Mouse (Mus musculus) thymus, postnatal 10 days (tissue): ENCODE data around the gene Tesc.

Experiments
- DNase-seq, 2 experiments: peaks; one replicate each; pipeline ENCODE4 v3.0.0; 2021; ENCODE audit warnings: low spot score in 2 of 2

Tesc gene

GRCm38 (mm10) chr5:118105536-118105935, 78.0 kb downstream of the Tesc start:
- DNase-seq: no peak

DNA sequence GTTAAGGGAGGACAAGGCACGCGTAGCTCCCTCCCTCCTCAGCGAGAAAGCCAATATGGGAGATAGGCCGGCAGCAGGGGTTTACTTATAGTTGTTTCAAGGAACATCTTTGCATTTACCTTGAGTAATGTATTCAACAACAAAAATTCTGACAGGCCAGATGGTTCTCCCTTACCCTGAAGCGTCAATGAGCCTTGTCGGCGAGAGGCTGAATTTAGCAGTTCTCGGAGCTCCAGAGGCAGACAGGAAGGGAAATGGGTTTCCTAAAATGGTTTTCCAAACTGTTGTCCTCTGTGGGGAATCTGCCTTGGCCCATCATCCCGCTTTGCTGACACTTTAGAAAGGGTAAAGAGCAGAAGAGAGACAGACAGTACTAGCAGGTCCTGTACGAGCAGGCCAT, 79.1 kb downstream of the Tesc start:
- DNase-seq: no peak

DNA sequence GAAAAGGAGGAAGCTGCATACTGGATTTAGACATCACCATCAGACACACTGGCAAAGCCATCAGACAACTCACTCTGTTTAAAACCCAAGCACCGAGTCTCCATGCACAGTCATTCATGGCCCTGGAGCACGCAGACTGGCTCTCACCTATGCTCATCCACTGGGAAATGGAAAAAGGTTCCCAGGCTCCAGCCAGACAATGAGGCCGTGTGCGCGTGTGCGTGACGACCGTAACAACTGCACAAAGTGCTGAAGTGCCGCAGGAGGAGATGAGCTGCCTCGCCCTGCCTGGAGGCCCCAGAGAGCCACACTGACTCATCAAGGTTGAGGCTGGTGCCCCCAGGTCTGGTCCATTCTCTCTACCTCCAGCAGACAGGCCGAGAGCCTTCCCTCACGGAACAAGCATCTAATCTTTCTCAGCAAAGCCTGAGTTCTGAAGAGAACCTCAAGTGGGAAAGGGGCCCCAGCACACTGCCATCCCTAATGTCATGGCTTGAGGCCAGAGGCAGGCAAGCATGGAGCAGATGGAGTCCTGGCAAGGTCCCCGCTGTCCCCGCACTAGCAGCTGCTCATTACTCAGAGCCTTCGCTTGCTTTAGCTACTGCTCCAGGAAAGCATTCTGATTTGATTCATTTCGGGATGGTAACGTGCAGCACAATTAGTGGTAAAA, 80.7 kb downstream of the Tesc start:
- DNase-seq: no peak

GRCm38 (mm10) chr5:118108794-118109440, 81.4 kb downstream of the Tesc start:
- no peak for DNase-seq
